Mouse (Mus musculus): ENCODE measurements around the gene Strip2.

Gene Strip2

GRCm38 (mm10) chr6:29925594-29926219 is 8.9 kb downstream of the Strip2 start:
- no peak for DNase-seq (ENCODE audit: inconsistent age in 2 of 2, low spot score in 1 of 2)

- DNase-seq (ENCODE audit: inconsistent age in 2 of 2, low spot score in 1 of 2) = no peak
These were observed 13.3 kb downstream of the Strip2 start for GRCm38 (mm10) chr6:29930087-29930486.

GRCm38 (mm10) chr6:29930665-29931064 is 13.9 kb downstream of the Strip2 start:
- no peak for DNase-seq (ENCODE audit: inconsistent age in 2 of 2, low spot score in 1 of 2)

GRCm38 (mm10) chr6:29931181-29931580 is 14.4 kb downstream of the Strip2 start:
- no peak for DNase-seq (ENCODE audit: inconsistent age in 2 of 2, low spot score in 1 of 2)

GRCm38 (mm10) chr6:29935741-29936140 is 18.9 kb downstream of the Strip2 start:
- peak in 1 of 2 experiments; percentile 41 for DNase-seq (ENCODE audit: inconsistent age in 2 of 2, low spot score in 1 of 2)

- DNase-seq (ENCODE audit: inconsistent age in 2 of 2, low spot score in 1 of 2) = no peak
These were observed 23.6 kb downstream of the Strip2 start for GRCm38 (mm10) chr6:29940428-29940827.

- no peak for DNase-seq (ENCODE audit: inconsistent age in 2 of 2, low spot score in 1 of 2)
These were observed 24.2 kb downstream of the Strip2 start for GRCm38 (mm10) chr6:29941036-29941435.

GRCm38 (mm10) chr6:29944465-29944864 is 27.7 kb downstream of the Strip2 start:
- DNase-seq (ENCODE audit: inconsistent age in 2 of 2, low spot score in 1 of 2) = no peak

GRCm38 (mm10) chr6:29946568-29946967 is 29.8 kb downstream of the Strip2 start:
- no peak for DNase-seq (ENCODE audit: inconsistent age in 2 of 2, low spot score in 1 of 2)

- no peak for DNase-seq (ENCODE audit: inconsistent age in 2 of 2, low spot score in 1 of 2)
These were observed 31.0 kb downstream of the Strip2 start for GRCm38 (mm10) chr6:29947823-29948222.

GRCm38 (mm10) chr6:29956749-29957148 is 39.9 kb downstream of the Strip2 start:
- peak; percentile 67 to 82 for DNase-seq (ENCODE audit: inconsistent age in 2 of 2, low spot score in 1 of 2)

GRCm38 (mm10) chr6:29958669-29959068 is 41.9 kb downstream of the Strip2 start:
- DNase-seq (ENCODE audit: inconsistent age in 2 of 2, low spot score in 1 of 2) = peak in 1 of 2 experiments; percentile 54

- DNase-seq (ENCODE audit: inconsistent age in 2 of 2, low spot score in 1 of 2) = no peak
These were observed 44.3 kb downstream of the Strip2 start for GRCm38 (mm10) chr6:29961081-29961480.

- DNase-seq (ENCODE audit: inconsistent age in 2 of 2, low spot score in 1 of 2) = no peak
These were observed 51.1 kb downstream of the Strip2 start for GRCm38 (mm10) chr6:29967917-29968316.

- no peak for DNase-seq (ENCODE audit: inconsistent age in 2 of 2, low spot score in 1 of 2)
These were observed 56.5 kb downstream of the Strip2 start for GRCm38 (mm10) chr6:29973341-29973740.

GRCm38 (mm10) chr6:29974836-29975235 is 58.0 kb downstream of the Strip2 start:
- DNase-seq (ENCODE audit: inconsistent age in 2 of 2, low spot score in 1 of 2) = no peak

- peak; percentile 33 to 67 for DNase-seq (ENCODE audit: inconsistent age in 2 of 2, low spot score in 1 of 2)
These were observed 63.6 kb downstream of the Strip2 start for GRCm38 (mm10) chr6:29980461-29980860.

GRCm38 (mm10) chr6:29981797-29982196 is 65.0 kb downstream of the Strip2 start:
- no peak for DNase-seq (ENCODE audit: inconsistent age in 2 of 2, low spot score in 1 of 2)

GRCm38 (mm10) chr6:29985058-29985498 is 68.3 kb downstream of the Strip2 start:
- peak; percentile 86 to 97 for DNase-seq (ENCODE audit: inconsistent age in 2 of 2, low spot score in 1 of 2)

GRCm38 (mm10) chr6:29985504-29985903 is 68.7 kb downstream of the Strip2 start:
- DNase-seq (ENCODE audit: inconsistent age in 2 of 2, low spot score in 1 of 2) = no peak

GRCm38 (mm10) chr6:29985986-29986385 is 69.2 kb downstream of the Strip2 start:
- peak; percentile 19 to 37 for DNase-seq (ENCODE audit: inconsistent age in 2 of 2, low spot score in 1 of 2)

GRCm38 (mm10) chr6:29987246-29987645 is 70.4 kb downstream of the Strip2 start:
- no peak for DNase-seq (ENCODE audit: inconsistent age in 2 of 2, low spot score in 1 of 2)

GRCm38 (mm10) chr6:29998140-29998539 is 81.3 kb downstream of the Strip2 start:
- peak in 1 of 2 experiments; percentile 54 for DNase-seq (ENCODE audit: inconsistent age in 2 of 2, low spot score in 1 of 2)

Measured in adrenal gland, adult (tissue).